Mouse (Mus musculus) stomach, postnatal 0 days (tissue): Measurements from ENCODE around the gene Ocrl.

Experiments used
- CTCF ChIP-seq: IDR thresholded peaks from 2 replicates; pipeline ENCODE4 v1.5.1; 2016; ENCODE audit warnings: antibody characterized with exemption, low read depth, mild to moderate bottlenecking, moderate library complexity
- EP300 ChIP-seq: optimal IDR thresholded peaks from 2 replicates; pipeline ENCODE3; 2016; ENCODE audit warnings: antibody characterized with exemption

GRCm38 (mm10) chrX:48001151-48001550 is 89.0 kb downstream of the Ocrl start:
- TF ChIP-seq CTCF = no peak
- TF ChIP-seq EP300 = no peak
